Mouse (Mus musculus) heart, embryonic 14.5 days (tissue): ENCODE measurements around the gene Rab25. TPM values are rescaled to one million over a fixed set of nuclear protein-coding genes. Genes with fewer than 3 reads are reported as not detected.
A peak's percentile ranks its signal among the peaks of the same experiment; 100 is the strongest.
"Not testable (repeated sequence)": the region's sequence is repeated elsewhere in the genome, so short reads cannot be mapped to it uniquely, and the experiment has no call there.

Experiments used
- ATAC-seq: fragments of 200-750 bp; cut with Nextera tagmentation; 2 replicates; pipeline ENCODE4 v1.8.0; 2017; ENCODE audit warnings: low read depth, moderate TSS enrichment; ENCODE audit not compliant: insufficient number of reproducible peaks, insufficient read depth, low FRiP score
- H3K27ac ChIP-seq, 2 experiments: fragments of 200-500 bp in 1 of 2; fragments of 300-500 bp in 1 of 2; sonication (generic) in 1 of 2; replicated peaks in 1 of 2; 2 replicates each; pipeline ENCODE4 v1.5.1; 2012 to 2014; ENCODE audit warnings: low read depth in 2 of 2, low read length in 2 of 2, control low read depth in 1 of 2, mild to moderate bottlenecking in 1 of 2, mixed read lengths in 1 of 2; ENCODE audit not compliant: control insufficient read depth in 1 of 2, insufficient read depth in 1 of 2
- H3K27me3 ChIP-seq: fragments of 300-500 bp; sonication (generic); 2 replicates; pipeline ENCODE4 v1.6.1; 2014; ENCODE audit warnings: mild to moderate bottlenecking, low read length, control low read depth; ENCODE audit not compliant: control insufficient read depth, insufficient read depth
- H3K36me3 ChIP-seq: fragments of 300-500 bp; sonication (generic); 2 replicates; pipeline ENCODE4 v1.6.1; 2014; ENCODE audit warnings: mild to moderate bottlenecking, control low read depth, low read length, mixed read lengths; ENCODE audit not compliant: control insufficient read depth, insufficient read depth
- H3K4me1 ChIP-seq, 2 experiments: fragments of 200-500 bp in 1 of 2; fragments of 300-500 bp in 1 of 2; sonication (generic) in 1 of 2; 2 replicates each; pipeline ENCODE4 v1.6.1; 2012 to 2014; ENCODE audit warnings: low read length in 2 of 2, control low read depth in 1 of 2, mixed read lengths in 1 of 2; ENCODE audit not compliant: control insufficient read depth in 2 of 2, insufficient read depth in 2 of 2
- H3K4me2 ChIP-seq: fragments of 300-500 bp; sonication (generic); 2 replicates; pipeline ENCODE4 v1.6.1; 2014; ENCODE audit warnings: mild to moderate bottlenecking, low read length
- H3K4me3 ChIP-seq, 2 experiments: fragments of 200-500 bp in 1 of 2; fragments of 300-500 bp in 1 of 2; sonication (generic) in 1 of 2; 2 replicates each; pipeline ENCODE4 v1.5.1; 2012 to 2014; ENCODE audit warnings: low read length in 2 of 2, mild to moderate bottlenecking in 2 of 2, control low read depth in 1 of 2, low read depth in 1 of 2, moderate library complexity in 1 of 2; ENCODE audit not compliant: control insufficient read depth in 1 of 2, insufficient read depth in 1 of 2
- H3K9ac ChIP-seq: fragments of 300-500 bp; sonication (generic); 2 replicates; pipeline ENCODE4 v1.6.1; 2014; ENCODE audit warnings: mild to moderate bottlenecking, low read length
- H3K9me3 ChIP-seq: fragments of 300-500 bp; sonication (generic); 2 replicates; pipeline ENCODE4 v1.6.1; 2016; ENCODE audit warnings: low read length, control low read depth; ENCODE audit not compliant: control insufficient read depth
- WGBS: fragments of 180-500 bp; shearing (Covaris S2); extraction: QIAGEN DNeasy Blood & Tissue Kit; methylation state at CpG from one replicate; pipeline ENCODE4 v1.1.7; 2014; 5-methylcytosine and 5-hydroxymethylcytosine counted together
- polyA plus RNA-seq: library from polyadenylated mRNA; unstranded; fragments of >200 nt; fragmentation: Nextera tagmentation; extraction: Ambion mirVana; gene quantifications from 2 replicates; pipeline ENCODE4 v1.2.1, GENCODE M21; 2014

Gene Rab25
- polyA plus RNA-seq, 1 experiment from 2014 or later, result 0.30 TPM

GRCm38 (mm10) chr3:88586640-88587039, 38.5 kb upstream of the Rab25 start:
- no peaks in the 10 kb centered on the region for H3K27me3 ChIP-seq
- H3K4me2 ChIP-seq, result no peak overlapping the region
- peaks cover 7 to 12% of the 10 kb centered on the region in 2 experiments for H3K4me1 ChIP-seq
- no peak overlapping the region for H3K27ac ChIP-seq
- H3K9me3 ChIP-seq, result no peaks in the 10 kb centered on the region
- WGBS, result 93% methylated on average over 5 of the region's 5 CpGs
- ATAC-seq, result no peak
- H3K36me3 ChIP-seq, result peaks cover 60% of the 10 kb centered on the region
- H3K9ac ChIP-seq, result no peak overlapping the region
- H3K4me3 ChIP-seq, result no peak overlapping the region

- H3K4me1 ChIP-seq, result peaks cover 4 to 5% of the 10 kb centered on the region in 2 experiments; a peak in 3 of 4 replicates
- H3K27me3 ChIP-seq, result no peaks in the 10 kb centered on the region
- 90% methylated on average over 6 of the region's 6 CpGs for WGBS
- no peak overlapping the region for H3K9ac ChIP-seq
- no peak overlapping the region for H3K4me3 ChIP-seq
- no peak for ATAC-seq
- no peak overlapping the region for H3K27ac ChIP-seq
- no peak overlapping the region for H3K4me2 ChIP-seq
- H3K36me3 ChIP-seq, result peaks cover 69% of the 10 kb centered on the region
- H3K9me3 ChIP-seq, result no peaks in the 10 kb centered on the region
Measured at GRCm38 (mm10) chr3:88585769-88586168, 37.7 kb upstream of the Rab25 start.

GRCm38 (mm10) chr3:88579454-88580117, 31.5 kb upstream of the Rab25 start:
- no peaks in the 10 kb centered on the region for H3K9me3 ChIP-seq
- peak overlapping the region; percentile 93 for H3K9ac ChIP-seq
- peak overlapping the region; percentile 85 for H3K4me2 ChIP-seq
- H3K27me3 ChIP-seq, result no peaks in the 10 kb centered on the region
- peaks cover 0 to 12% of the 10 kb centered on the region in 2 experiments; a peak in 2 of 4 replicates for H3K4me1 ChIP-seq
- under 1% methylated on average over 34 of the region's 34 CpGs for WGBS
- H3K36me3 ChIP-seq, result peaks cover 33% of the 10 kb centered on the region
- ATAC-seq, result peak; percentile 64
- H3K27ac ChIP-seq, result peak overlapping the region; percentile 59 to 65
- H3K4me3 ChIP-seq, result peak overlapping the region; percentile 95 to 98

GRCm38 (mm10) chr3:88578498-88579424, 30.7 kb upstream of the Rab25 start:
- no peak for ATAC-seq
- Histone ChIP-seq H3K27ac (no peak overlapping the region; a peak in 1 of 4 replicates), H3K4me3 (peak overlapping the region; percentile 95 to 98; a peak in 3 of 4 replicates), H3K36me3 (peaks cover 31% of the 10 kb centered on the region), H3K27me3 (no peaks in the 10 kb centered on the region), H3K4me1 (peaks cover 0 to 12% of the 10 kb centered on the region in 2 experiments; a peak in 2 of 4 replicates), H3K4me2 (peak overlapping the region; percentile 85), H3K9ac (peak overlapping the region; percentile 93), H3K9me3 (no peaks in the 10 kb centered on the region)
- 43% methylated on average over 8 of the region's 8 CpGs for WGBS

- not testable (repeated sequence) for ATAC-seq, H3K9ac ChIP-seq, H3K4me2 ChIP-seq, H3K27ac ChIP-seq, H3K9me3 ChIP-seq, H3K4me3 ChIP-seq, H3K27me3 ChIP-seq
- WGBS, result 73% methylated on average over 5 of the region's 5 CpGs
- Histone ChIP-seq H3K4me1 (peaks cover 0 to 12% of the 10 kb centered on the region in 2 experiments; a peak in 2 of 4 replicates), H3K36me3 (peaks cover 22% of the 10 kb centered on the region)
Measured at GRCm38 (mm10) chr3:88577846-88578245, 29.7 kb upstream of the Rab25 start.

GRCm38 (mm10) chr3:88575540-88575939, 27.4 kb upstream of the Rab25 start, which contains the start of gene Ssr2:
Gene Ssr2, plus strand, starts transcription at chr3:88575876.
- Histone ChIP-seq H3K36me3 (no peaks in the 10 kb centered on the region), H3K4me1 (peaks cover 0 to 12% of the 10 kb centered on the region in 2 experiments; a peak in 2 of 4 replicates), H3K27ac (no peak within 1 kb of the TSS), H3K27me3 (no peaks in the 10 kb centered on the region), H3K4me3 (no peak within 1 kb of the TSS), H3K4me2 (no peak within 1 kb of the TSS), H3K9me3 (no peaks in the 10 kb centered on the region), H3K9ac (no peak within 1 kb of the TSS)
- 88% methylated on average over 3 of the region's 3 CpGs for WGBS
- no peak for ATAC-seq

GRCm38 (mm10) chr3:88573810-88574209, 25.7 kb upstream of the Rab25 start:
- Histone ChIP-seq H3K9ac (no peak overlapping the region), H3K27ac (no peak overlapping the region), H3K4me3 (no peak overlapping the region), H3K4me1 (peaks cover 0 to 1% of the 10 kb centered on the region in 2 experiments; a peak in 2 of 4 replicates), H3K27me3 (no peaks in the 10 kb centered on the region), H3K36me3 (peaks cover 13% of the 10 kb centered on the region), H3K9me3 (no peaks in the 10 kb centered on the region), H3K4me2 (no peak overlapping the region)
- WGBS, result 78% methylated on average over 2 of the region's 2 CpGs
- no peak for ATAC-seq
